Mouse (Mus musculus) bone marrow macrophage, adult 2 months (primary cell): ENCODE results near the gene Fcf1.

Source experiments
- CTCF ChIP-seq: IDR thresholded peaks from 2 replicates; pipeline ENCODE4 v1.5.1; 2012; ENCODE audit warnings: low read depth, mild to moderate bottlenecking, low read length, moderate library complexity
- POLR2A ChIP-seq: IDR thresholded peaks from 2 replicates; pipeline ENCODE4 v1.6.1; 2012; ENCODE audit warnings: mild to moderate bottlenecking, low read depth, low read length, borderline replicate concordance

GRCm38 (mm10) chr12:85006206-85006605 lies 35.5 kb downstream of the Fcf1 start:
- TF ChIP-seq CTCF (no peak), POLR2A (no peak)
